12 mouse cellular contexts compared by ENCODE assay signal in genomic region chr7:78264432-78265002, GRCm38 (mm10).
A peak's percentile ranks its signal among the peaks of the same experiment; 100 is the strongest.
DNase-seq lines count a peak whose midpoint lies in the region; ATAC-seq and TF ChIP-seq lines count a peak whose summit lies in the region.
"Had no signal": no experiment of that assay in that cellular context is flagged by ENCODE, and none has a peak within 500 bp of the region (broad histone marks: within the 10 kb centered on the region; RNA-seq: fewer than 3 reads in every experiment).

No protein-coding gene starts in this region.

- no peak for TF ChIP-seq CTCF in brain, embryonic 14.5 days (IDR thresholded peaks at IDR 0.05; ENCODE audit: borderline replicate concordance, extremely low read depth, insufficient read depth, insufficient read length)

- no peak for TF ChIP-seq POLR2A in brain, embryonic 14.5 days (IDR thresholded peaks at IDR 0.05; ENCODE audit: borderline replicate concordance, extremely low read depth, insufficient read depth, insufficient read length, poor library complexity, severe bottlenecking)

- DNase-seq in frontal cortex, adult 2 months (ENCODE audit: extremely low spot score in 1 of 2, low spot score in 1 of 2) = no peak
- DNase-seq in kidney, postnatal 4 days = peak; percentile 6 to 25
- no peak for DNase-seq in kidney, adult 18-20 months
- peak; percentile 5 for DNase-seq in adipocyte (ENCODE audit: low spot score)
- DNase-seq in brain, embryonic 14.5 days (ENCODE audit: low read depth) = peak; percentile 47
- DNase-seq in thymus, postnatal 0 days (ENCODE audit: low spot score) = no peak
- no peak for DNase-seq in thymus, adult 18-20 months
- DNase-seq: adrenal gland, postnatal 25 days; gastrocnemius, postnatal 14 days; thymus, postnatal 36 days had no signal

- ATAC-seq in frontal cortex, adult (ENCODE audit: low TSS enrichment) = peak; percentile 36; the same call in 1 of the 2 replicates
- ATAC-seq: CD4-positive, CD25-positive, alpha-beta regulatory T cell, adult 4 months had no signal

Comparison
In these comparisons a context has a peak if more than half of its experiments do, and no peak if none do; other contexts are left out.
1. DNase-seq: peak in kidney, postnatal 4 days (2 of 2), adipocyte (single experiment) and brain, embryonic 14.5 days (single experiment); none in frontal cortex, adult 2 months (0 of 2), kidney, adult 18-20 months (single experiment), thymus, postnatal 0 days (single experiment) and thymus, adult 18-20 months (0 of 2).